Mouse (Mus musculus) CH12.LX (cell line): Measurements from ENCODE around the gene Dph1. TPM values are rescaled to one million over a fixed set of nuclear protein-coding genes. Genes with fewer than 3 reads are reported as not detected.

Experiments used
- DNase-seq: peaks from one replicate; pipeline ENCODE4 v3.0.0-alpha.2; 2013; ENCODE audit errors: extremely low read depth
- H3K27ac ChIP-seq: 2 replicates; pipeline ENCODE4 v1.5.1; 2012; ENCODE audit warnings: low read depth, mild to moderate bottlenecking, control low read depth, moderate library complexity; ENCODE audit not compliant: insufficient read depth
- H3K27me3 ChIP-seq: replicated peaks from 2 replicates; pipeline ENCODE3; 2012; ENCODE audit warnings: inconsistent platforms
- H3K36me3 ChIP-seq, 2 experiments: replicated peaks in 1 of 2; 2 replicates each; pipeline versions ENCODE3 to v1.6.1; 2012; ENCODE audit warnings: inconsistent platforms in 1 of 2, low read length in 1 of 2, mild to moderate bottlenecking in 1 of 2, mixed read lengths in 1 of 2, moderate library complexity in 1 of 2; ENCODE audit not compliant: control insufficient read depth in 1 of 2, insufficient read depth in 1 of 2
- H3K4me1 ChIP-seq, 2 experiments: 2 replicates each; pipeline ENCODE4 v1.6.1; 2012; ENCODE audit warnings: inconsistent platforms in 1 of 2, moderate library complexity in 1 of 2; ENCODE audit not compliant: insufficient read depth in 2 of 2, control insufficient read depth in 1 of 2
- H3K4me2 ChIP-seq: 2 replicates; pipeline ENCODE4 v1.6.1; 2012; ENCODE audit warnings: low read depth, mild to moderate bottlenecking, control low read depth; ENCODE audit not compliant: poor library complexity, insufficient read depth, severe bottlenecking
- H3K4me3 ChIP-seq, 3 experiments: fragments of 150-350 bp in 1 of 3; sonication (generic) in 1 of 3; replicated peaks in 1 of 3; 2 replicates each; pipeline versions ENCODE3 to v1.5.1; 2011 to 2012; ENCODE audit warnings: low read depth in 2 of 3, low read length in 2 of 3, mild to moderate bottlenecking in 2 of 3, moderate library complexity in 2 of 3, control low read depth in 1 of 3, improper control_type of control experiment in 1 of 3, inconsistent platforms in 1 of 3, mixed read lengths in 1 of 3; ENCODE audit not compliant: poor library complexity in 1 of 3
- H3K79me2 ChIP-seq: replicated peaks from 2 replicates; pipeline ENCODE4 v1.6.1; 2012; ENCODE audit warnings: mild to moderate bottlenecking, moderate library complexity; ENCODE audit not compliant: control insufficient read depth, poor library complexity, insufficient read depth, severe bottlenecking; ENCODE audit errors: extremely low read depth
- H3K9ac ChIP-seq: 2 replicates; pipeline ENCODE4 v1.6.1; 2012; ENCODE audit warnings: low read depth, mild to moderate bottlenecking, control low read depth, moderate library complexity; ENCODE audit not compliant: insufficient read depth
- H3K9me3 ChIP-seq: replicated peaks from 2 replicates; pipeline ENCODE3; 2012; ENCODE audit warnings: low read length, inconsistent platforms, mixed read lengths
- BHLHE40 ChIP-seq: IDR thresholded peaks from 2 replicates; pipeline ENCODE4 v1.6.1; 2011; ENCODE audit warnings: mild to moderate bottlenecking, low read depth, low read length, improper control_type of control experiment
- CHD1 ChIP-seq: IDR thresholded peaks from 2 replicates; pipeline ENCODE4 v1.6.1; 2012; ENCODE audit warnings: low read depth, low read length, improper control_type of control experiment, inconsistent platforms
- CHD2 ChIP-seq: IDR thresholded peaks from 2 replicates; pipeline ENCODE4 v1.6.1; 2011; ENCODE audit warnings: low read length, improper control_type of control experiment
- CTCF ChIP-seq, 2 experiments: IDR thresholded peaks in 1 of 2; conservative IDR thresholded peaks in 1 of 2; 2 replicates each; pipeline ENCODE4 v1.5.1; 2011 to 2012; ENCODE audit warnings: low read depth in 2 of 2, low read length in 2 of 2, improper control_type of control experiment in 1 of 2, inconsistent platforms in 1 of 2, mild to moderate bottlenecking in 1 of 2, moderate library complexity in 1 of 2
- E2F4 ChIP-seq: IDR thresholded peaks from 2 replicates; pipeline ENCODE4 v1.6.1; 2011; ENCODE audit warnings: low read depth, low read length, improper control_type of control experiment; ENCODE audit not compliant: insufficient replicate concordance
- ELF1 ChIP-seq: IDR thresholded peaks from 2 replicates; pipeline ENCODE4 v1.6.1; 2014; ENCODE audit warnings: low read depth, mild to moderate bottlenecking, inconsistent platforms, low read length, improper control_type of control experiment
- EP300 ChIP-seq: IDR thresholded peaks from 2 replicates; pipeline ENCODE4 v1.6.1; 2011; ENCODE audit warnings: low read length, improper control_type of control experiment
- ETS1 ChIP-seq: conservative IDR thresholded peaks from 2 replicates; pipeline ENCODE4 v1.6.1; 2012; ENCODE audit warnings: low read depth, mild to moderate bottlenecking, inconsistent platforms, low read length, improper control_type of control experiment, moderate library complexity
- GABPA ChIP-seq: IDR thresholded peaks from 2 replicates; pipeline ENCODE4 v1.6.1; 2012; ENCODE audit warnings: low read depth, low read length, improper control_type of control experiment, inconsistent platforms; ENCODE audit not compliant: insufficient replicate concordance
- HCFC1 ChIP-seq: IDR thresholded peaks from 2 replicates; pipeline ENCODE4 v1.6.1; 2012; ENCODE audit warnings: low read depth, mild to moderate bottlenecking, inconsistent platforms, low read length, improper control_type of control experiment
- IRF4 ChIP-seq: IDR thresholded peaks from 2 replicates; pipeline ENCODE4 v1.6.1; 2014; ENCODE audit warnings: low read depth, mild to moderate bottlenecking, inconsistent platforms, low read length, improper control_type of control experiment
- JUN ChIP-seq: IDR thresholded peaks from 2 replicates; pipeline ENCODE4 v1.6.1; 2011; ENCODE audit warnings: low read depth, mild to moderate bottlenecking, low read length, improper control_type of control experiment, moderate library complexity; ENCODE audit not compliant: insufficient read depth
- JUND ChIP-seq: conservative IDR thresholded peaks from 2 replicates; pipeline ENCODE4 v1.6.1; 2011; ENCODE audit warnings: low read depth, low read length, improper control_type of control experiment
- KAT2A ChIP-seq: IDR thresholded peaks from 2 replicates; pipeline ENCODE4 v1.6.1; 2012; ENCODE audit warnings: low read length, improper control_type of control experiment, inconsistent platforms; ENCODE audit not compliant: insufficient replicate concordance
- MAFK ChIP-seq: IDR thresholded peaks from 2 replicates; pipeline ENCODE4 v1.6.1; 2011; ENCODE audit warnings: low read length, improper control_type of control experiment; ENCODE audit not compliant: insufficient replicate concordance
- MAX ChIP-seq: IDR thresholded peaks from 2 replicates; pipeline ENCODE4 v1.6.1; 2011; ENCODE audit warnings: low read length, improper control_type of control experiment
- MAZ ChIP-seq: IDR thresholded peaks from 2 replicates; pipeline ENCODE4 v1.6.1; 2012; ENCODE audit warnings: low read depth, mild to moderate bottlenecking, inconsistent platforms, low read length, improper control_type of control experiment, moderate library complexity
- MEF2A ChIP-seq: IDR thresholded peaks from 2 replicates; pipeline ENCODE4 v1.6.1; 2014; ENCODE audit warnings: low read depth, mild to moderate bottlenecking, inconsistent platforms, low read length, improper control_type of control experiment, borderline replicate concordance
- MXI1 ChIP-seq: IDR thresholded peaks from 2 replicates; pipeline ENCODE4 v1.6.1; 2011; ENCODE audit warnings: mild to moderate bottlenecking, low read depth, low read length, improper control_type of control experiment
- MYC ChIP-seq: IDR thresholded peaks from 2 replicates; pipeline ENCODE4 v1.6.1; 2011; ENCODE audit warnings: low read depth, mild to moderate bottlenecking, improper control_type of control experiment, low read length
- NELFE ChIP-seq: IDR thresholded peaks from 2 replicates; pipeline ENCODE4 v1.6.1; 2011; ENCODE audit warnings: low read depth, low read length, improper control_type of control experiment
- NRF1 ChIP-seq: IDR thresholded peaks from 2 replicates; pipeline ENCODE4 v1.6.1; 2014; ENCODE audit warnings: low read depth, mild to moderate bottlenecking, inconsistent platforms, low read length, improper control_type of control experiment, moderate library complexity
- PAX5 ChIP-seq: IDR thresholded peaks from 2 replicates; pipeline ENCODE4 v1.6.1; 2012; ENCODE audit warnings: low read length, inconsistent platforms, mixed read lengths
- POLR2A ChIP-seq: IDR thresholded peaks from 2 replicates; pipeline ENCODE4 v1.6.1; 2011; ENCODE audit warnings: low read depth, mild to moderate bottlenecking, improper control_type of control experiment, low read length
- POLR2AphosphoS2 ChIP-seq: IDR thresholded peaks from 2 replicates; pipeline ENCODE4 v1.6.1; 2011; ENCODE audit warnings: low read depth, low read length, improper control_type of control experiment
- RAD21 ChIP-seq: IDR thresholded peaks from 2 replicates; pipeline ENCODE4 v1.6.1; 2011; ENCODE audit warnings: low read depth, mild to moderate bottlenecking, low read length, improper control_type of control experiment, moderate library complexity
- RCOR1 ChIP-seq: conservative IDR thresholded peaks from 2 replicates; pipeline ENCODE4 v1.6.1; 2012; ENCODE audit warnings: low read depth, mild to moderate bottlenecking, inconsistent platforms, low read length, improper control_type of control experiment
- SIN3A ChIP-seq: IDR thresholded peaks from 2 replicates; pipeline ENCODE4 v1.6.1; 2012; ENCODE audit warnings: low read length, improper control_type of control experiment, inconsistent platforms
- SMC3 ChIP-seq: IDR thresholded peaks from 2 replicates; pipeline ENCODE4 v1.6.1; 2011; ENCODE audit warnings: low read depth, low read length, improper control_type of control experiment
- TBP ChIP-seq: conservative IDR thresholded peaks from 2 replicates; pipeline ENCODE4 v1.6.1; 2011; ENCODE audit warnings: low read depth, low read length, improper control_type of control experiment
- TCF12 ChIP-seq: IDR thresholded peaks from 2 replicates; pipeline ENCODE4 v1.6.1; 2014; ENCODE audit warnings: low read depth, mild to moderate bottlenecking, inconsistent platforms, low read length, improper control_type of control experiment
- UBTF ChIP-seq: IDR thresholded peaks from 2 replicates; pipeline ENCODE4 v1.6.1; 2012; ENCODE audit warnings: low read depth, mild to moderate bottlenecking, inconsistent platforms, low read length, improper control_type of control experiment, moderate library complexity
- USF1 ChIP-seq: IDR thresholded peaks from 2 replicates; pipeline ENCODE4 v1.6.1; 2014; ENCODE audit warnings: low read depth, mild to moderate bottlenecking, inconsistent platforms, low read length, improper control_type of control experiment
- USF2 ChIP-seq: conservative IDR thresholded peaks from 2 replicates; pipeline ENCODE4 v1.6.1; 2011; ENCODE audit warnings: low read depth, low read length, improper control_type of control experiment
- ZC3H11A ChIP-seq: IDR thresholded peaks from 2 replicates; pipeline ENCODE4 v1.6.1; 2012; ENCODE audit warnings: low read depth, mild to moderate bottlenecking, inconsistent platforms, low read length, improper control_type of control experiment
- ZKSCAN1 ChIP-seq: IDR thresholded peaks from 2 replicates; pipeline ENCODE4 v1.6.1; 2012; ENCODE audit warnings: low read depth, inconsistent platforms, low read length, improper control_type of control experiment, borderline replicate concordance
- ZMIZ1 ChIP-seq: IDR thresholded peaks from 2 replicates; pipeline ENCODE4 v1.6.1; 2012; ENCODE audit warnings: low read depth, mild to moderate bottlenecking, inconsistent platforms, low read length, improper control_type of control experiment
- ZNF384 ChIP-seq: IDR thresholded peaks from 2 replicates; pipeline ENCODE4 v1.6.1; 2012; ENCODE audit warnings: low read depth, low read length, improper control_type of control experiment, inconsistent platforms
- dilution Hi-C: fragments of 300-500 bp; cut with MboI; formaldehyde crosslinking; loops from 2 replicates; pipeline ENCODE4 v1.14.3; 2020; ENCODE audit warnings: low sequenced_read_pairs; ENCODE audit not compliant: extremely low pct_unique_long_range_greater_than_20kb, extremely low pct_ligation_motif_present
- in situ Hi-C: fragments of 300-500 bp; cut with MboI; formaldehyde crosslinking; loops from 3 replicates; pipeline ENCODE4 v1.14.3; 2019; ENCODE audit warnings: low sequenced_read_pairs, low pct_ligation_motif_present, low pct_unique_long_range_greater_than_20kb, mixed read lengths
- polyA plus RNA-seq: library from polyadenylated mRNA; unstranded; fragments of >175 nt; gene quantifications from 2 replicates; pipeline ENCODE4 v1.2.1, GENCODE M21; 2012; ENCODE audit warnings: low read depth; ENCODE audit not compliant: insufficient read length
- total RNA-seq, 2 experiments: library from RNA; depleted of rRNA; stranded (reverse); fragments of 300-350 nt in 1 of 2; fragments of >200 nt in 1 of 2; gene quantifications; 2 replicates each; pipeline ENCODE4 v1.2.3; 2012 to 2014

Gene Dph1
- total and polyA plus RNA-seq, 3 experiments = 47.7 to 57.0 (median 54.7) TPM

DNA sequence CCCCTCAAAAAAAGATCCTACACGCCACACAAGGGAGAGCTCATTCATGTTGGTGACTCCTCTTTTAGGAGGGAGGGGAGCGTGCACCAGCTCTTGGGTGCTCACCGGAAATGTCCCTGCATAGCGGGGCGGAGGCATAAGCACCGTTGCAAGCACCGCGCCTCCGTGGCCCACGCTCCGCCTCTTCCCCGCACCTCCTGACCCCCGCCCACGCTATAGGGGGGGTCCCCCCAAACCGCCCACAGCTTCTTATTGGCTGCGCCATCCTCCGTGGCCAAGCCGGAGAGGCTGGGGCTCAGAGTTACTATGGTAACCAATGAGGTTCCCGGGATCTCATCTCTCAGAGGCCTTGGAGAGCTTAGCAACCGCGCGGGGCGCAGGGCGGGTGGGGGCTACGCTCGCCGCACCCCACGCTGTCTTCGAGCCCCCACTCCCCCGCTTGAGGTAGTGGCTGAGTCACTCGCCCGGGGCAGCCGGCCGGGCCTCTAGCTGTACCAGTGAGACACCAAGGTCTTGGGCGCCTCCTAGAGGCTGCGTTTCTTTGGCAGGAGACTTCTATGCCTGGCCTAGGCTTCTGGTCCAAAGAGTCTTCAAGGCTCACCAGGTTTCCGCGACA is 20.8 kb downstream of the Dph1 start:
- peak overlapping the region; percentile 90 for H3K4me2 ChIP-seq
- no peaks in the 10 kb centered on the region; the same call in 1 of the 2 replicates for H3K79me2 ChIP-seq
- peaks cover 22 to 24% of the 10 kb centered on the region in 2 experiments for H3K36me3 ChIP-seq
- in situ Hi-C loops (loop anchor here (25.0 kb wide), 1 partner anchor 533 kb away; the partner anchor contains the start of gene Cluh), dilution Hi-C loops (no loop called here)
- DNase-seq = peak; percentile 99
- H3K27me3 ChIP-seq = peaks cover 35% of the 10 kb centered on the region
- peaks cover 19 to 46% of the 10 kb centered on the region in 2 experiments for H3K4me1 ChIP-seq
- H3K9me3 ChIP-seq = peaks cover 27% of the 10 kb centered on the region
- peak overlapping the region; percentile 37 for H3K9ac ChIP-seq
- H3K4me3 ChIP-seq = peak overlapping the region; percentile 61 to 74 (median 71)
- H3K27ac ChIP-seq = peak overlapping the region; percentile 38
- TF ChIP-seq POLR2AphosphoS2 (no peak), ELF1 (peak; percentile 70), POLR2A (peak; percentile 61), MAFK (no peak), NRF1 (peak; percentile 32; the same call in 1 of the 2 replicates), E2F4 (no peak), SIN3A (peak; percentile 62; the same call in 1 of the 2 replicates), JUND (no peak), ZKSCAN1 (no peak), MXI1 (peak; percentile 69), KAT2A (0 out of 2 replicates have a peak, but pooled peaks have one; percentile 49), TCF12 (peak; percentile 70; the same call in 1 of the 2 replicates), MEF2A (peak; percentile 42; the same call in 1 of the 2 replicates), USF1 (0 out of 2 replicates have a peak, but pooled peaks have one; percentile 4), PAX5 (no peak), CHD2 (peak; percentile 54; the same call in 1 of the 2 replicates), ETS1 (0 out of 2 replicates have a peak, but pooled peaks have one; percentile 5), UBTF (no peak), RAD21 (peak; percentile 88), RCOR1 (no peak; the same call in 1 of the 2 replicates), EP300 (peak; percentile 32; the same call in 1 of the 2 replicates), IRF4 (peak; percentile 52; the same call in 1 of the 2 replicates), MAZ (peak; percentile 87), ZNF384 (no peak), MAX (peak; percentile 60), TBP (no peak), SMC3 (peak; percentile 87), JUN (no peak), CTCF (conservative IDR thresholded peaks at IDR 0.05 in 1 of 2, IDR thresholded peaks at IDR 0.05 in 1 of 2; ENCODE audit: low read depth in 2 of 2, low read length in 2 of 2) (peak; percentile 51 to 97), MYC (peak; percentile 55; the same call in 1 of the 2 replicates), ZC3H11A (peak; percentile 71), NELFE (peak; percentile 61), USF2 (no peak), ZMIZ1 (no peak; the same call in 1 of the 2 replicates), GABPA (no peak), HCFC1 (peak; percentile 17; the same call in 1 of the 2 replicates), BHLHE40 (no peak; the same call in 1 of the 2 replicates), CHD1 (no peak)
